8 mouse cellular contexts compared by ENCODE assay signal in the genomic region with DNA sequence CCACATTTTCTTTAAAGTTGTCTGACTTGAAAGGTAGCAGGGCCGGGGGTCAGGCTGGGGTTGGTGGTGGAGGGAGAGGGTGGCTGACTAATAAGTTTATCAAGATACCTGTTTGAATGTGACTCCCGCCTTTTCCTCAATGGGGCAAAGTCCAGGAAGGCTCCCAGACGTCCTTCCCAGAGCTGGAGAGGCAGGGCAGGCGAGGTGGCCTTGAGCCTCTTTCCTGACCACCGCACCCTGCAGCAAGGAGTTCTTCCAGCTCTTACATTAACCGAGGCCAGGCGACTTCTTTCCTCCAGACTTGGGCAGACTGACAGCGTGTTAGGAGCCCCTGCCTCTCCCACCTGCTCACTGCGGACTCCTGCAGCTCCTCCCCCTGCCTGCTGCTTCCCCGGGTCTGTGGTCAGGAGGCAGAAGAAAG. TPM values are rescaled to one million over a fixed set of nuclear protein-coding genes. Genes with fewer than 3 reads are reported as not detected.
DNase-seq lines count a peak whose midpoint lies in the region; ATAC-seq and TF ChIP-seq lines count a peak whose summit lies in the region.

No protein-coding gene starts in this region.

- H3K36me3 ChIP-seq in heart, embryonic 15.5 days, result no peaks in the 10 kb centered on the region
- H3K36me3 ChIP-seq in hindbrain, embryonic 10.5 days, result no peaks in the 10 kb centered on the region
- H3K36me3 ChIP-seq in limb, embryonic 12.5 days, result no peaks in the 10 kb centered on the region
- H3K36me3 ChIP-seq in thymus, adult 2 months (ENCODE audit: control insufficient read depth, insufficient read depth, low read length), result no peaks in the 10 kb centered on the region

- H3K9ac ChIP-seq in heart, embryonic 15.5 days, result no peak overlapping the region
- peak overlapping the region; percentile 65; the same call in 1 of the 2 replicates for H3K9ac ChIP-seq in limb, embryonic 12.5 days (replicated peaks)

- no peak for TF ChIP-seq CTCF in thymus, adult 2 months (IDR thresholded peaks at IDR 0.05; ENCODE audit: borderline replicate concordance, control insufficient read depth, extremely low read depth, insufficient read depth, low read length, poor library complexity)
- TF ChIP-seq CTCF in cerebellum, adult 2 months (IDR thresholded peaks at IDR 0.05; ENCODE audit: borderline replicate concordance, insufficient read depth, low read depth, low read length), result no peak

- H3K4me3 ChIP-seq in heart, embryonic 15.5 days, result peak overlapping the region; percentile 53
- H3K4me3 ChIP-seq in hindbrain, embryonic 10.5 days, result peak overlapping the region; percentile 64
- H3K4me3 ChIP-seq in limb, embryonic 12.5 days (replicated peaks), result peak overlapping the region; percentile 56
- H3K4me3 ChIP-seq in thymus, adult 2 months (ENCODE audit: control insufficient read depth, insufficient read depth, low read length), result peak overlapping the region; percentile 48
- H3K4me3 ChIP-seq in cerebellum, adult 2 months (replicated peaks; ENCODE audit: insufficient read depth, low read depth, low read length), result no peak overlapping the region

- no peaks in the 10 kb centered on the region for H3K9me3 ChIP-seq in heart, embryonic 15.5 days (replicated peaks)
- no peaks in the 10 kb centered on the region for H3K9me3 ChIP-seq in hindbrain, embryonic 10.5 days
- H3K9me3 ChIP-seq in limb, embryonic 12.5 days, result no peaks in the 10 kb centered on the region

- H3K27me3 ChIP-seq in heart, embryonic 15.5 days, result peaks cover 78% of the 10 kb centered on the region
- peaks cover 94% of the 10 kb centered on the region for H3K27me3 ChIP-seq in hindbrain, embryonic 10.5 days (ENCODE audit: insufficient read depth, poor library complexity, severe bottlenecking)
- peaks cover 85% of the 10 kb centered on the region for H3K27me3 ChIP-seq in limb, embryonic 12.5 days
- H3K27me3 ChIP-seq in thymus, adult 2 months (ENCODE audit: control insufficient read depth, insufficient read depth, low read length), result peaks cover 18% of the 10 kb centered on the region
- H3K27me3 ChIP-seq in cerebellum, adult 2 months (ENCODE audit: control insufficient read depth, insufficient read depth, low read length), result peaks cover 3% of the 10 kb centered on the region; the same call in 1 of the 2 replicates

- H3K4me2 ChIP-seq in heart, embryonic 15.5 days, result peak overlapping the region; percentile 94
- peak overlapping the region; percentile 98 for H3K4me2 ChIP-seq in limb, embryonic 12.5 days

- ATAC-seq in heart, embryonic 15.5 days (replicated peaks; ENCODE audit: insufficient number of reproducible peaks, insufficient read depth, low FRiP score, low read depth), result no peak
- no peak for ATAC-seq in limb, embryonic 12.5 days (ENCODE audit: insufficient number of reproducible peaks, insufficient read depth, low FRiP score, low TSS enrichment, low read depth)

- no peak for DNase-seq in heart, postnatal 36 days
- DNase-seq in adrenal gland, postnatal 14 days, result peak; percentile 45
- DNase-seq in hindbrain, embryonic 10.5 days (ENCODE audit: low spot score), result peak; percentile 47
- DNase-seq in thymus, adult 2 months, result peak; percentile 44
- no peak for DNase-seq in cerebellum, adult 2 months
- no peak for DNase-seq in heart, postnatal 10 days

- 6% methylated on average over 10 of the region's 10 CpGs for WGBS in heart, embryonic 15.5 days
- under 1% methylated on average over 10 of the region's 10 CpGs for WGBS in hindbrain, embryonic 10.5 days
- WGBS in limb, embryonic 12.5 days, result 3% methylated on average over 10 of the region's 10 CpGs
- WGBS in thymus, adult 2 months, result 0% methylated on average over 10 of the region's 10 CpGs
- 10% methylated on average over 10 of the region's 10 CpGs for WGBS in cerebellum, adult 2 months

- no peak overlapping the region for H3K27ac ChIP-seq in heart, embryonic 15.5 days
- H3K27ac ChIP-seq in hindbrain, embryonic 10.5 days, result peak overlapping the region; percentile 84; the same call in 1 of the 2 replicates
- no peak overlapping the region for H3K27ac ChIP-seq in limb, embryonic 12.5 days
- H3K27ac ChIP-seq in thymus, adult 2 months (ENCODE audit: control insufficient read depth, insufficient read depth, low read length), result no peak overlapping the region
- no peak overlapping the region for H3K27ac ChIP-seq in cerebellum, adult 2 months (ENCODE audit: insufficient read depth, low read length)

- intact Hi-C loops in heart, postnatal 36 days (cut with DNase I), result no loop called here
- intact Hi-C loops in heart, postnatal 10 days (cut with DNase I), result no loop called here

- peaks cover 19% of the 10 kb centered on the region for H3K4me1 ChIP-seq in heart, embryonic 15.5 days (replicated peaks)
- H3K4me1 ChIP-seq in hindbrain, embryonic 10.5 days (replicated peaks), result peaks cover 36% of the 10 kb centered on the region
- H3K4me1 ChIP-seq in limb, embryonic 12.5 days (replicated peaks), result peaks cover 21% of the 10 kb centered on the region
- peaks cover 17% of the 10 kb centered on the region for H3K4me1 ChIP-seq in thymus, adult 2 months (replicated peaks; ENCODE audit: control insufficient read depth, insufficient read depth, low read length)
- no peaks in the 10 kb centered on the region for H3K4me1 ChIP-seq in cerebellum, adult 2 months (ENCODE audit: control insufficient read depth, insufficient read depth, low read length)

- no peak for TF ChIP-seq POLR2A in thymus, adult 2 months (IDR thresholded peaks at IDR 0.05; ENCODE audit: control insufficient read depth, extremely low read depth, insufficient read depth, low read length, poor library complexity)
- no peak for TF ChIP-seq POLR2A in cerebellum, adult 2 months (IDR thresholded peaks at IDR 0.05; ENCODE audit: borderline replicate concordance, insufficient read depth, low read length)

RNA-seq across cellular contexts. Expression of gene Plekha6, which starts 0.6 kb away (rescaled TPM):
- 12.2 and 13.8 TPM in 2 replicates for polyA plus RNA-seq in heart, embryonic 15.5 days (2015; fragmentation: Nextera tagmentation; extraction: Ambion mirVana)
- 10 to 100 TPM; 64.2 to 79.7 TPM for total RNA-seq in heart, postnatal 36 days (2021)
- total RNA-seq in adrenal gland, postnatal 14 days (2021), result 15.4 and 21.6 TPM in 2 replicates
- polyA plus RNA-seq in hindbrain, embryonic 10.5 days (2016; fragmentation: Nextera tagmentation; extraction: Ambion mirVana), result 8.8 and 17.4 TPM in 2 replicates
- polyA plus RNA-seq in limb, embryonic 12.5 days (2016; fragmentation: Nextera tagmentation; extraction: Ambion mirVana), result 1.6 and 2.5 TPM in 2 replicates
- 5.1 and 9.4 TPM in 2 replicates for polyA plus RNA-seq in thymus, adult 2 months (2012; rRNA removed)
- 73.7 and 77.2 TPM in 2 replicates for polyA plus RNA-seq in cerebellum, adult 2 months (2012; rRNA removed)
- 10 to 100 TPM; 58.1 to 68.9 TPM for total RNA-seq in heart, postnatal 10 days (2021)

RNA-seq across cellular contexts. Expression of gene Ppp1r15b, which starts 33.7 kb away (rescaled TPM):
- 20.2 and 24.3 TPM in 2 replicates for polyA plus RNA-seq in heart, embryonic 15.5 days (2015; fragmentation: Nextera tagmentation; extraction: Ambion mirVana)
- total RNA-seq in heart, postnatal 36 days (2021), result 10 to 100 TPM; 24.1 to 26.0 TPM
- total RNA-seq in adrenal gland, postnatal 14 days (2021), result 84.9 and 95.0 TPM in 2 replicates
- polyA plus RNA-seq in hindbrain, embryonic 10.5 days (2016; fragmentation: Nextera tagmentation; extraction: Ambion mirVana), result 46.2 and 54.6 TPM in 2 replicates
- polyA plus RNA-seq in limb, embryonic 12.5 days (2016; fragmentation: Nextera tagmentation; extraction: Ambion mirVana), result 41.9 and 46.9 TPM in 2 replicates
- 45.8 and 55.0 TPM in 2 replicates for polyA plus RNA-seq in thymus, adult 2 months (2012; rRNA removed)
- 31.7 and 32.1 TPM in 2 replicates for polyA plus RNA-seq in cerebellum, adult 2 months (2012; rRNA removed)
- 10 to 100 TPM; 38.2 to 42.1 TPM for total RNA-seq in heart, postnatal 10 days (2021)

Comparison
In these comparisons a context has a peak if more than half of its experiments do, and no peak if none do; other contexts are left out.
1. DNase-seq: peak in adrenal gland, postnatal 14 days (single experiment), hindbrain, embryonic 10.5 days (single experiment) and thymus, adult 2 months (single experiment); none in heart, postnatal 36 days (0 of 2), cerebellum, adult 2 months (0 of 2) and heart, postnatal 10 days (0 of 2).